Mouse (Mus musculus): Measurements from ENCODE around the gene Strada.

DNA sequence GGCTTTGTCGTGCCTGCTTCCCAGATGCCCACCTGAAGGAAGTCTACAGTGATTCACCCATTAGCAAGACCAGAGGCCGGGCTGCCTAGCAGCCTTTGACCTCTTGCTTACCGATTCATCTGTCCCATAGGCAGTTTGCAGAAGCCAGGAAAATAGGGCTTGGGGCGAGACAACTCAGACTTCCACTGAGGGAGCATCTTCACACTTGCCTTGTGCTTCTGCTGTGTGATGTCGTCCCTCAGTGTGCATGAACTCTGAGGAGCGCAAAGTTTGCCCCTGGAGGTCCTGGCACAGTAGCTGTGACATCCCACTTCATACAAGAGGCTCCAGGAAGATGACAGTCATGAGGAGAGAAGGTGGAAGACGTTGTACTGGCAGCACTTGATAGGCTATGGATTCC, 44.8 kb downstream of the Strada start:
- TF ChIP-seq CTCF (IDR thresholded peaks at IDR 0.05; ENCODE audit: low read depth) (no peak), EP300 (IDR thresholded peaks at IDR 0.05; ENCODE audit: low read depth) (no peak)
